Mouse (Mus musculus) olfactory bulb, adult 2 months (tissue): ENCODE data around the gene Sidt1.

Source experiments
- CTCF ChIP-seq: fragments of 200-500 bp; IDR thresholded peaks from 2 replicates; pipeline ENCODE4 v1.5.1; 2012; ENCODE audit warnings: low read depth, mild to moderate bottlenecking, low read length, moderate library complexity; ENCODE audit not compliant: insufficient read depth
- POLR2A ChIP-seq: fragments of 200-500 bp; IDR thresholded peaks from 2 replicates; pipeline ENCODE4 v1.6.1; 2012; ENCODE audit warnings: mild to moderate bottlenecking, low read depth, low read length, moderate library complexity; ENCODE audit not compliant: insufficient read depth

- no peak for TF ChIP-seq POLR2A
- TF ChIP-seq CTCF, result no peak
These were observed 55.8 kb downstream of the Sidt1 start for GRCm38 (mm10) chr16:44277212-44277611.
